Mouse (Mus musculus) macrophage (primary cell): Measurements from ENCODE around the gene Slc25a31. TPM values are rescaled to one million over a fixed set of nuclear protein-coding genes. Genes with fewer than 3 reads are reported as not detected.

Experiments used
- H3K27ac ChIP-seq: fragments of 350-480 bp; formaldehyde crosslinking; 2 replicates; pipeline ENCODE4 v1.9.0; 2021
- H3K36me3 ChIP-seq: fragments of 350-480 bp; formaldehyde crosslinking; 2 replicates; pipeline ENCODE4 v1.9.0; 2021; ENCODE audit errors: inconsistent target
- H3K4me3 ChIP-seq: fragments of 350-480 bp; formaldehyde crosslinking; 2 replicates; pipeline ENCODE4 v1.9.0; 2021; ENCODE audit errors: inconsistent target
- H3K79me2 ChIP-seq: fragments of 350-480 bp; formaldehyde crosslinking; 2 replicates; pipeline ENCODE4 v1.9.0; 2021; ENCODE audit errors: inconsistent target
- WGBS: methylation state at CpG from one replicate; pipeline ENCODE4 v1.1.7; 2026; ENCODE audit warnings: inconsistent platforms; ENCODE audit not compliant: missing documents; 5-methylcytosine and 5-hydroxymethylcytosine counted together
- polyA plus RNA-seq: library from polyadenylated mRNA; stranded (reverse); fragments of 250-400 nt; gene quantifications from 3 replicates; pipeline ENCODE4 v1.2.4, GENCODE M21; 2018; ENCODE audit warnings: inconsistent platforms

Slc25a31 gene
- polyA plus RNA-seq, 1 experiment from 2014 or later, result 0.20 TPM

- H3K36me3 ChIP-seq, result no peaks in the 10 kb centered on the region
- no peak overlapping the region for H3K27ac ChIP-seq
- WGBS, result 90% methylated on average over 10 of the region's 10 CpGs
- H3K4me3 ChIP-seq, result no peak overlapping the region
- H3K79me2 ChIP-seq, result no peaks in the 10 kb centered on the region
These were observed 15.2 kb upstream of the Slc25a31 start for GRCm38 (mm10) chr3:40693435-40693834.

- Histone ChIP-seq H3K79me2 (no peaks in the 10 kb centered on the region), H3K36me3 (no peaks in the 10 kb centered on the region), H3K27ac (no peak overlapping the region), H3K4me3 (no peak overlapping the region)
- WGBS, result 93% methylated on average over 7 of the region's 7 CpGs
These were observed 14.7 kb upstream of the Slc25a31 start for GRCm38 (mm10) chr3:40693960-40694359.

GRCm38 (mm10) chr3:40694438-40694837 lies 14.2 kb upstream of the Slc25a31 start:
- WGBS, result 5% methylated on average over 2 of the region's 2 CpGs
- Histone ChIP-seq H3K27ac (peak overlapping the region; percentile 15; the same call in 1 of the 2 replicates), H3K4me3 (no peak overlapping the region), H3K79me2 (no peaks in the 10 kb centered on the region), H3K36me3 (no peaks in the 10 kb centered on the region)

- 97% methylated on average over 2 of the region's 2 CpGs for WGBS
- Histone ChIP-seq H3K4me3 (no peak overlapping the region), H3K79me2 (no peaks in the 10 kb centered on the region), H3K27ac (peak overlapping the region; percentile 15; the same call in 1 of the 2 replicates), H3K36me3 (no peaks in the 10 kb centered on the region)
These were observed 13.5 kb upstream of the Slc25a31 start for GRCm38 (mm10) chr3:40695162-40695561.

- WGBS, result 44% methylated on average over 3 of the region's 3 CpGs
These were observed 9.8 kb upstream of the Slc25a31 start for GRCm38 (mm10) chr3:40698834-40699233.

GRCm38 (mm10) chr3:40704816-40705430 lies 3.7 kb upstream of the Slc25a31 start:
- Histone ChIP-seq H3K36me3 (no peaks in the 10 kb centered on the region), H3K27ac (peak overlapping the region; percentile 79), H3K4me3 (no peak overlapping the region), H3K79me2 (no peaks in the 10 kb centered on the region)
- 9% methylated on average over 5 of the region's 5 CpGs for WGBS

More at GRCm38 (mm10) chr3:40698834-40699233, 9.8 kb upstream of the Slc25a31 start:
- Histone ChIP-seq H3K36me3 (no peaks in the 10 kb centered on the region), H3K27ac (no peak overlapping the region), H3K4me3 (no peak overlapping the region), H3K79me2 (no peaks in the 10 kb centered on the region)

- Histone ChIP-seq H3K27ac (no peak overlapping the region), H3K79me2 (no peaks in the 10 kb centered on the region), H3K36me3 (no peaks in the 10 kb centered on the region), H3K4me3 (no peak overlapping the region)
- WGBS, result 78% methylated on average over 1 of the region's 1 CpGs
These were observed 7.4 kb downstream of the Slc25a31 start for GRCm38 (mm10) chr3:40716056-40716455.

- no peak overlapping the region for H3K27ac ChIP-seq
- 92% methylated on average over 3 of the region's 3 CpGs for WGBS
- H3K36me3 ChIP-seq, result no peaks in the 10 kb centered on the region
These were observed 10.4 kb downstream of the Slc25a31 start for GRCm38 (mm10) chr3:40719022-40719421.

GRCm38 (mm10) chr3:40738381-40738912 lies 29.8 kb downstream of the Slc25a31 start:
- WGBS, result 85% methylated on average over 6 of the region's 6 CpGs
- Histone ChIP-seq H3K4me3 (no peak overlapping the region), H3K79me2 (no peaks in the 10 kb centered on the region), H3K36me3 (no peaks in the 10 kb centered on the region), H3K27ac (no peak overlapping the region)

More at GRCm38 (mm10) chr3:40719022-40719421, 10.4 kb downstream of the Slc25a31 start:
- no peaks in the 10 kb centered on the region for H3K79me2 ChIP-seq
- no peak overlapping the region for H3K4me3 ChIP-seq

- 30% methylated on average over 16 of the region's 16 CpGs for WGBS
- Histone ChIP-seq H3K79me2 (peaks cover 27% of the 10 kb centered on the region; the same call in 1 of the 2 replicates), H3K27ac (no peak within 1 kb of the TSS), H3K36me3 (no peaks in the 10 kb centered on the region), H3K4me3 (peak within 1 kb of the TSS; percentile 67)
These were observed 35.6 kb downstream of the Slc25a31 start, which contains the start of gene Hspa4l for GRCm38 (mm10) chr3:40744024-40744835. Gene Hspa4l, plus strand, starts transcription at chr3:40744495.

GRCm38 (mm10) chr3:40744836-40745660 lies 36.4 kb downstream of the Slc25a31 start:
- Histone ChIP-seq H3K79me2 (peaks cover 27% of the 10 kb centered on the region; the same call in 1 of the 2 replicates), H3K27ac (no peak overlapping the region), H3K4me3 (peak overlapping the region; percentile 67), H3K36me3 (no peaks in the 10 kb centered on the region)
- WGBS, result under 1% methylated on average over 61 of the region's 93 CpGs

GRCm38 (mm10) chr3:40745661-40746547 lies 37.2 kb downstream of the Slc25a31 start:
- H3K4me3 ChIP-seq, result peak overlapping the region; percentile 67

GRCm38 (mm10) chr3:40760746-40761145 lies 52.1 kb downstream of the Slc25a31 start:
- 61% methylated on average over 3 of the region's 3 CpGs for WGBS
- H3K4me3 ChIP-seq, result no peak overlapping the region
- no peak overlapping the region for H3K27ac ChIP-seq
- H3K36me3 ChIP-seq, result peaks cover 23% of the 10 kb centered on the region
- no peaks in the 10 kb centered on the region for H3K79me2 ChIP-seq

More at GRCm38 (mm10) chr3:40745661-40746547, 37.2 kb downstream of the Slc25a31 start:
- 0 out of 2 replicates have a peak overlapping the region, but pooled peaks have one; percentile 8 for H3K27ac ChIP-seq
- no peaks in the 10 kb centered on the region for H3K36me3 ChIP-seq
- peaks cover 27% of the 10 kb centered on the region; the same call in 1 of the 2 replicates for H3K79me2 ChIP-seq
- WGBS, result 3% methylated on average over 37 of the region's 37 CpGs
